Mouse (Mus musculus): ENCODE data around the gene Slc35b1. TPM values are rescaled to one million over a fixed set of nuclear protein-coding genes. Genes with fewer than 3 reads are reported as not detected.
A peak's percentile ranks its signal among the peaks of the same experiment; 100 is the strongest.

Slc35b1 gene
- total RNA-seq (2015) (82.6 and 88.6 TPM in 2 replicates), total RNA-seq (2017) (61.2 and 85.6 TPM in 2 replicates)

GRCm38 (mm10) chr11:95384319-95384972, at the start of gene Slc35b1:
Gene Slc35b1 (plus strand): TSS chr11:95384692.
- peak; percentile 90 for ATAC-seq (replicated peaks; ENCODE audit: poor library complexity)

DNA sequence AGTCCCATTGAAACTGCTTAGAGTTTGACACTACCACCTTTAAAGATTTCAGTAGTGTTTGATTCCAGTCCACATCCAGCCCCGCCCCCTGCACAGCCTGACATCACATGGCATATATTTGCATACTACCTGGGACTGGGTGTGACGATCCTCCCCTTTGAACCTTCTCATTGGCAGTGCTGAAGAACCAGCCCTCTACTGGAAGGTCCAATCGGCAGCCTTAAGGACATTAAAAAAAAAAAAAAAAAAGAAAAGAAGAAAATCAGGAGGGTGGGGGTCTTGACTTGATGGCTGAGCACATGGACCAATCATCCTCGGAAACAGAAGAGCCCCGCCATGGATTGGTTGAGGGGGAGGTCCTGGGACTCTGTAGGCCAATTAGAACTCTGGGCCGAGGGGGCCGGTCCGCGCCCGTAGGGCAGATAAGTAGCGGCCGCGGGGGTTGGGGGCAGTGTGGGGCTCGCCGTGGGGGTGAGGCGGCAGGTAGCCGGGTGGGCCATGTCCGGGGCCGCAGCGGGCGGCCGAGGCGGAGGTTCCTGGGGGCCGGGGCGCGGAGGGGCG, 47.8 kb upstream of the Slc35b1 start, which contains the start of gene Fam117a:
Gene Fam117a (plus strand): TSS at position 451 of the 561 bp plus-strand sequence.
- peak; percentile 63 for ATAC-seq (replicated peaks; ENCODE audit: poor library complexity)

DNA sequence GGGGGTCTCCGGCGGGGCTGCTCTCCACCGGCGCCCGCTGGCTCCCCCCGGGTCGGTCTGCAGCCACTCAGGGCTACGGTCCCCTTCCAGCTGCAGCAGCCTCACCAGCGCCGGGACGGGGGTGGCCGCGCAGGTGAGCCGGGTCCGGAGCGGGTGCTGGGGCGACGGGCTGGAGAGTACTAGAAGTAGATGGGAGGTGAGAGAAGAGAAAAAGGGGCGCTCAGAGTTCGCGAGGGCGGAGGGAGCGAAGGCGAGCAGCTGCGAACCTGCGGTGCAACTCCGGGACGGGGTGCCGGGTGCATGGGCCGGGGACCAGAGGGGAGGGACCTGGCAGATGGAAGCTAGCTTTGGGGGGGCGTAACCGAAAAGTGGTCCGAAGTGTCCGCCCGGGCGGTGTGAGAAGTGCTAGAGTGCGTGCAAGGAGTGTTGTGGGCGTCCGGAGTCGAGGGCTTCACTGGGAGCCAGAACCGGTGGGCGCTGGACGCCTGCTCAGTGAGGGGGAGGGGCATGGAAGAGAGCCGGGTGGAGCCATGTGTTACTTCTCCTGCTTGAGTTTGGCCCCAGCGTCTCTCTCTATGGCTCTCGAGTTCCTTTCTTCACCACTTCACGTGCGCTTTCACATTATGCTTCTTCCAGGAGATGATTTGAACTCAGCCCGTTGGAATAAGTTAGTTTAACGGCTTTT, 47.2 kb upstream of the Slc35b1 start:
- ATAC-seq (replicated peaks; ENCODE audit: poor library complexity), result peak; percentile 16

DNA sequence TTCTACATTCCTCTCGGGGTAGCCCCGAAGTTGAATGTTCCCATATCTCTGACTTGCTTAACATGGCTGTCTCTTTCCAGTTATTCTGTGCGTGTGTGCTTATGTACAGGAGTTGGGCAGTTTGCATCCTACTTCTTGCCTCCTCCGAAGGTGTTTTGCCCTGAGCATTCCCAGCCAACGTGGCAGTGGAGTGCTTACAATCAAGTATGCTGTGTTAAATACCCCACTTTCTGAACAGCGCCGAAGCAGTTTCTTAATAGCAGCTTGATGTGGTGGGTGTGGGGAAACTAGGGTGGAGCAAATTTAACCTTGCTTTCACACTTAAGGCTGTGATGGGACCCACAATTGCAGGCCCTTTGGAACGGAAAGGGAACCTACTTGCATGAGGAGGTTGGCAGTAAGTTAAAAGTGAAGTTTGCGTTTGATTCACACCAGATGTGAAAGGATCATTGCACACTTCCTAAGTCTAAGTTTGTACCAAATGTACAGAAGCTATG, 46.6 kb upstream of the Slc35b1 start:
- ATAC-seq (replicated peaks; ENCODE audit: poor library complexity), result no peak

- ATAC-seq (replicated peaks; ENCODE audit: poor library complexity), result peak; percentile 50
Measured at GRCm38 (mm10) chr11:95339471-95340021, 44.9 kb upstream of the Slc35b1 start.

DNA sequence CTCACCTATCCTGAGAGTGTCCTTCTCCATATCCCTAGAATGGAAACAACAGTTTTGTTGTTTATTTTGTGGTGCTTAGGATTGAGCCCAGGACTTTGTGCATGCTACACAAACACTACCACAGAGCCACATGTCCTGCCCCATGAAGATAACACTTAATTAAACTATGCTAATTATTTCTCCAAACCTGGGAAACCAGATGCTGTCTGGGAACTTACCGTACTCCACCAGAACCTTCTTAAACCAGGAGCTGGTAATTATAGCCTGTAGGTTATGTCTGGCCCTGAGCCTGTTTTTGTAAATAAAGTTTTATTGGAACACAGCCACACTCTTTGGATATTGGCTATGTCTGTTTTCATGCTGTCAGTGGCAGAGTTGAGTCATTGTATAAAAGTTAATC, 44.2 kb upstream of the Slc35b1 start:
- ATAC-seq (replicated peaks; ENCODE audit: poor library complexity), result no peak

DNA sequence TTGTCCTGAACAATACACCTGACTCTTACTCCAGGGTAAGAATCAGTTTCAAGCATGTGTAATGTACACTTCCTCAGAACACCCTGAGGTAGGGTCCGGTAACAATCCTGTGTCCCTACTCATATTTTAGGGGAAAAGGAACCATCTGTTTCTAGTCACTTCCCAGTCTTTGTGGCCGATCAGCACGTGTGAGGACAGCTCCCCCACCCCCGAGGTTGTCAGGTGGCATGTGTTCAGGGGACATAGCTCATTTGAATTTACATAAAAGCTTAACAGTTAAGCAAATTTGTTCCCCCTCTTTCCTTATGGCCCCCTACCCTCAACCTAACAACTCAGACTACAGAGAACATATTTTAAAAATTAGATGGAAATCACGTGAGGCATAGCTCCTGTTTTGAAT, 43.8 kb upstream of the Slc35b1 start:
- ATAC-seq (replicated peaks; ENCODE audit: poor library complexity), result no peak

DNA sequence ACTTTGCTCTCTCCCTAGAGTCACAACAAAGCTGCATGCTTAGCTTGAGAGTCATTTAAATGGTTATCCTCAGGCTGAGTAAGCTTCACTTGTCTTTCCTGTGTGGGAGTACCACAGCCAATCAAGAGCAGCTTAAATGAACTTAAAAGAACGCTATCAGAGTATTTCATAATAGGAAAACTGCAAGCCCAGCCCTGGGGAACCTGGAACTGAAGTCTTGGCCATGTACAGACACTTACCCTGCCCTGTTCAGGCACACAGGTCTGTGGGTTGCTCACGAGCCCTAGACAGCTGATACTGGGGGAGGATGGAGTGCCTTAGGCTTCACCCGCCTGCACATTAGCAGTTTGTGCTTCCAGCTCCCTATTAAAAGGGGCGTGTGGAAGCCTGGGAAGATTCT, 41.3 kb upstream of the Slc35b1 start:
- 0 out of 2 replicates have a peak, but pooled peaks have one; percentile 10 for ATAC-seq (replicated peaks; ENCODE audit: poor library complexity)

DNA sequence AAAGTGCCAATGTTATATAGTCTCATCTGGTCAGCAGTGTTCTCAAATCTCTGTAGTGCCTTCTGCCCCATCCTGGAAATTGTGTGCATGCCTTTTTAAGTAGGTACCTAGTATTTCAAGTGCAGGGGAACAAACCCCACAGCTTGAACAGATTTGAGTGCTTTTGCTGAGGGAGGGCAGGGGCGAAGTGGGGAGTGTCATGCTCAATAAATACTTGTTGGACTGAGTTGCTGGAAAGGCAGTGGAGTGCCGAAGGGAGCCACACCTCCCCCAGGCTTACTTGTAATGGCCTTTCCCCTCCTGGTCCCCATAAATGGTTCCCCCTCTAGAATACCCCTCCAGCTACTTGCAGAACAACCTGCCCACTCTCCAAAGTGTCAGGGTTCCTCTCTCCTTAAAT, 40.3 kb upstream of the Slc35b1 start:
- no peak for ATAC-seq (replicated peaks; ENCODE audit: poor library complexity)

- no peak for ATAC-seq (replicated peaks; ENCODE audit: poor library complexity)
Measured at GRCm38 (mm10) chr11:95350289-95350688, 34.2 kb upstream of the Slc35b1 start.

- ATAC-seq (replicated peaks; ENCODE audit: poor library complexity), result no peak
Measured at GRCm38 (mm10) chr11:95350960-95351359, 33.5 kb upstream of the Slc35b1 start.

DNA sequence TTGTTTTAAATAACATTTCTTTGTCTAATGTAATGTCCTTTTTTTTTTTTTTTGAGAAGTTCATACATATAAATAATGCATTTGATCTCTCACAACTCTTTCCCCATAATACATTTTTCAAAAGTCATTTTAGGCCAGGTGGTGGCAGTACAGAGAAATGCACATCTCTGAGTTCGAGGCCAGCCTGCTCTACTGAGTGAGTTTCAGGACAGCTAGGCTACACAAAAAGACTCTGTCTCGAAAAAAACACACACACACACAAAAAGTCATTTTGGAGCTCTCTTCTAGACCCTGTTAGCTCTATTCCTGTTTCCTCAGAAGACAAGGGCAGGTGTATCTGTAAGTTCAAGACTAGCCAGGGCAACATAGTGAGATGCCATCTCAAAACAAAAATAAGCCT, 31.8 kb upstream of the Slc35b1 start:
- no peak for ATAC-seq (replicated peaks; ENCODE audit: poor library complexity)

DNA sequence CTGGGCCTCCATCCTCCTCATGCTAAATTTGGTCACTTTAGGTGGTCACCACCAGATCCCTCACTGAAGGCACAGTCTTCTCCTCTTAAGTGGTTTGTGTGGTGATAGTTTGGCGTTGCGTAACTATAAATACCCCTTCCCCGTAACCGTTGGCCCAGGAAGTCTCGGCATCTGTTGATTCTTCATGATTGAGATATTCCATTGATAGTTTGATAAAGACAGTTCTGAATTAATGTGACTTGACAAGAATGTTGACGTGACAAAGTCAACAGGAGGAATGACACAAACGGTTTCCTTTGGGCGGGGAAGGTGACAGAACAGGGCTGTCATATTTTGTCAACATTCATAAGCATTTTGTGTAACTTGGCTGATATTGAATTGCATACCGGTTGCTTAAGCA, 31.3 kb upstream of the Slc35b1 start:
- ATAC-seq (replicated peaks; ENCODE audit: poor library complexity), result no peak

- no peak for ATAC-seq (replicated peaks; ENCODE audit: poor library complexity)
Measured at GRCm38 (mm10) chr11:95354228-95354944, 30.1 kb upstream of the Slc35b1 start.

DNA sequence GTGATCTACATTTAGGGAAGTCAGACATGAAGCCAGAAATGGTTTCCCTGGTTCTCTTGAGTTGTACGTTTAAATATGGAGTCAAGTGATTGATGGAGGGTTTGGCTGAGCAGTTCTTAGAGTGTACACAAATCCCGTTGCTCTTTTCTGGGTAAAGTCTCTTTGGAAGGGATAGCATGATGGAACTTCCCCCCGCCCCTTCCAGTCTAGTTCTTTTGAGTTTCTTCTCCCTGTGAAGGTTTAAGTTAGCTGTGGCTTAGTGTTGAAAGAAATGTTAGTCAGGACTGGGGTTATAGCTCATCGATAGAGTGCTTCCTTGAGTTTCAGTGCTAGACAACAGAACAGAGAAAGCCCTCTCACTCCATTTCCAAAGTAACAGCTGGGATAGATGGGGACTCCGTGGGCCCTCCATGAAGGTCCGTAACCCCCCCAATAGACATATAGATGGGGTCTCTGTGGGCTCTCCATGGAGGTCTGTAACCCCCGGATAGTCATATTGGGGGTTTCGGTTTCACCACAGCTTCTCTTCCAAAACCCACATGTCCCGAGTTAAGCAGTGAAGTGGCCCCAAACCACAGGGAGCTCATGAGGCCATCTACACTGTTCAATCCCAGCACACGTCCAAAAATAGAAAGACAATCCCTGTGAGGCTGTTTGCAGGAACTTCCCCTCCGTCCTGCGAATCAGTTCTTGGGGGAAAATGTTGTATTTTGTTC, 29.4 kb upstream of the Slc35b1 start:
- no peak for ATAC-seq (replicated peaks; ENCODE audit: poor library complexity)

- no peak for ATAC-seq (replicated peaks; ENCODE audit: poor library complexity)
Measured at GRCm38 (mm10) chr11:95355661-95356011, 28.9 kb upstream of the Slc35b1 start.

DNA sequence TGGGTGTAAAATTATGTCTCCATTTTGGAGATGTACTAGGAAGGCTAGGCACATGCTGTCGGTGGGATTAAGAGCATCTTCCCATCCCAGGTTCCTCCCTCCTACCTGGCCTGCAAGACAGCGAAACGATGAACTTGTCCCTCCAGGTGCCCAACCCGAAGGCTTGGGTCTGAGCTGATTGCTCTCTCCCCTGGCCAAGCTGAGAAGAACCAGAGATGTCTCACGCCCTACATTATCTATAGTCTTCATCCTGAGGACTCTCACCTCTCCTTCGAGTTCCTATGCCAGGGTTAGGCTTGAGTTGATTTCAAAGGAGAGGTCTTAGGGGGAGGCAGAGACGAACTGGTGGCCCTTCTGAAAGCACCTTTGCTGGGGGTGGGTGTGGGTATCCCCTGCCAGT, 28.5 kb upstream of the Slc35b1 start:
- peak; percentile 3 for ATAC-seq (replicated peaks; ENCODE audit: poor library complexity)

DNA sequence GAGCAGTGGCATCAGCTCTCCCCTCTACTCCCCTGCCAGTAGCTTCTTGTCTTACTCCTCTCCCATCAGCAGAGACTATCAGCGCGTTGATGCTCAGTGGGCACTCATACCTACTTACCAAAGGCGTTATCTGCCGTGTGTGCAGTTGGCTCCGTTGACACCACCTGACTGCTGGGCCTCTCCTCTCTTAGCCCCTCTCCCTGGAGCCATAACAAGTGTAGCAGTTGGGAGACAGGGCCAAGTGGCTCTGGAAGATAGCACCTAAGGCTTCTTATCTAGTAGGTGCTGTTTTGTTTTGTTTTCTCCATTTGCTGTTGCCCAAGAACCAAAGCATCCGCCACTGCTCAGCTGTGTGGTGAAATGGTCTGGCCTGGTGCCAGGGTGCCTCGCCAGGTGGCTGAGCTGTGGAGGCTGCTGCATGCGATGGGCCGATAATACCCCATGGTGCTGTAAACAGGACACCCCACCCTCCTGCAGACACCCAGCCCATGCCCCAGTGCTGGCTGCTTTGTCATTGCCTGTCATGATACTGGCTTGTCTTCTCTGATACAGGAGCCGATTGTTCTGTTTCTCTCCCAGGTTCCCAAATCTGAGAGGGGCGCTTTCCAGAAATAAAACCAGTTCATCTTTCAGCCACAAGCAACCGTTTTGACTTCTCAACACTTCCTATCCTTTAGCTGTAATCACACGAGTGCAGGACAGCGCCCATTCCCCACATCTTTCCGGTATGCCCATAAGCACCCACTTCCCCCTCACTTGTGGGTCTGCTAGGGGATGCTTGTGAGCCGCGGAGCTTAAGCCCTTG, 27.8 kb upstream of the Slc35b1 start:
- peak; percentile 77 for ATAC-seq (replicated peaks; ENCODE audit: poor library complexity)

GRCm38 (mm10) chr11:95358263-95358662, 26.2 kb upstream of the Slc35b1 start:
- no peak for ATAC-seq (replicated peaks; ENCODE audit: poor library complexity)

- ATAC-seq (replicated peaks; ENCODE audit: poor library complexity), result no peak
Measured at GRCm38 (mm10) chr11:95364388-95364787, 20.1 kb upstream of the Slc35b1 start.
